Mouse (Mus musculus): ENCODE measurements around the gene Adamts13. TPM values are rescaled to one million over a fixed set of nuclear protein-coding genes. Genes with fewer than 3 reads are reported as not detected.

Gene Adamts13
- polyA plus RNA-seq, 1 experiment from 2014 or later = not detected

DNA sequence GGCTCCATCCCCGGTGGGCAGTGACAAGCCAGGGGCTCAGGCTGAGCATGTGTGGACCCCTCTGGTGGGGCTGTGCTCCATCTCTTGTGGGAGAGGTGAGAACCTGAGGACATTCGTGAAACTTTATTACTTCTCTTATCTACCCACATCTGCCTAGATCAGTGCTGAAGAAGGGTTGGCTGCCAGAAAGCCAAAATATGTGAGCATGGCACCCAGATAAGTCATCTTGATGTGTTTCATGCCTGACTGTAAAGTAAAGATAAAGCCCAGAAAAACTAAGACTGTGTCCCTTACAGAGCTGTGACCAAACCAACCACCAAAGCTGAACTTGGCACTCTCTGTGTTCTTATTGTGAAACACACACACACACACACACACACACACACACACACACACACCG lies 20.7 kb downstream of the Adamts13 start:
- H3K4me1 ChIP-seq = no peaks in the 10 kb centered on the region
- no peak overlapping the region for H3K4me3 ChIP-seq
- no peak overlapping the region for H3K27ac ChIP-seq
- no peaks in the 10 kb centered on the region for H3K27me3 ChIP-seq (ENCODE audit: poor library complexity, severe bottlenecking)
- H3K9me3 ChIP-seq = no peaks in the 10 kb centered on the region
- DNase-seq (ENCODE audit: extremely low spot score, low spot score) = no peak
- WGBS = 82% methylated on average over 3 of the region's 3 CpGs
- H3K36me3 ChIP-seq (replicated peaks) = no peaks in the 10 kb centered on the region

DNA sequence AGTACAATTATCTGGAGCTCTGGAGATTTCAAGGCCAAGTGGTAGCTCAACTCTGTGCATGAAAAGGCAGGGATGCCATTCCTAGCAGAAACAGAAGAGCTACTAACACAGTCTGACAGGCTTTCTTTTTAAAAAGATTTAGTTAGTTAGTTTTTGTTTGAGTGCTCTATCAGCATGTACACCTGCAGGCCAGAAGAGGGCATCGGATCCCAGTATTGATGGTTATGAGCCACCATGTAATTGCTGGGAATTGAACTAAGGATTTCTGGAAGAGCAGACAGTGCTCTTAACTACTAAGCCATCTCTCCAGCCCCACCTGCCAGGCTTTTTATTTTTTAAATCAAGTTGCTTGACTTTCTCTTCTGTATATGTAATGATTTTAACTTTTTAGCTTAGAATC lies 24.3 kb downstream of the Adamts13 start:
- Histone ChIP-seq H3K4me1 (no peaks in the 10 kb centered on the region), H3K27ac (no peak overlapping the region), H3K36me3 (replicated peaks) (no peaks in the 10 kb centered on the region), H3K27me3 (ENCODE audit: poor library complexity, severe bottlenecking) (no peaks in the 10 kb centered on the region), H3K9me3 (no peaks in the 10 kb centered on the region), H3K4me3 (no peak overlapping the region)
- DNase-seq (ENCODE audit: extremely low spot score, low spot score) = no peak
- WGBS = 93% methylated on average over 1 of the region's 1 CpGs

DNA sequence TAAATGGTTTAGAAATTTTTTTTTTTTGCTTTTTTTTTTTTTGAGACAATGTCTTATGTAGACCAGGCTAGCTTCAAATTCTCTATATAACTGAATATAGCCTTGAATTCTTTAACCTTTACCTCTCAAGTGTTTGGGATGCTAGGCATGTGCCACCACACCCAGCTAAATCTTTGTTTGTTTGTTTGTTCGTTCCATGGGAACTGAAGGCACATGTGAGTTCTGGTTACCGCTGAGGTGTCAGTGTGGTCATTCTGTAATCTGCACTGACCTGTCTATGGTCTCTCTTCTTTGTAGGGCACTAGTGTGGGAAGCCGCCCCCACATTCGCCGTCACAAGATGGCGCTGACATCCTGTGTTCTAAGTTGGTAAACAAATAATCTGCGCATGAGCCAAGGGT lies 24.8 kb downstream of the Adamts13 start:
- no peak overlapping the region for H3K27ac ChIP-seq
- WGBS = 92% methylated on average over 7 of the region's 7 CpGs
- no peaks in the 10 kb centered on the region for H3K4me1 ChIP-seq
- no peak for DNase-seq (ENCODE audit: extremely low spot score, low spot score)
- H3K36me3 ChIP-seq (replicated peaks) = no peaks in the 10 kb centered on the region
- H3K9me3 ChIP-seq = no peaks in the 10 kb centered on the region
- no peak overlapping the region for H3K4me3 ChIP-seq
- no peaks in the 10 kb centered on the region for H3K27me3 ChIP-seq (ENCODE audit: poor library complexity, severe bottlenecking)

DNA sequence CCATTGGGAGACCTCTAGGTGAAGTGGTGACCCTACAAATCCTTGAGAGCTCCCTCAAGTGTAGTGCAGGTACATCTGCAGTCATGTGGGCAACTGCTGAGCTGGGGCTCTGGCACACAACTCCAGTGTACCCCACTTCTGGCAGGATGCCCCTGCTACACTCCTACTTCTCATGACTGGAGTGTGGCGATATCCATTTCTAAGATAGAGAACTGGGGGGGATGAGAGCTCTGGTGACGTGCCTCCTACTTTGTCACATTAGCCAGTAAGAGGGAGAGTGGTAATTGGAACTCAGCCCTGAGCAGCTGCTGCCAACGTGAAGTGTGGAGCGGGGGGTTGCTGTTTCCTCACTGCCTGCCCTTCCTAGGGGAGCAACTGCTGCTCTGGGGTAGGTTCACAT lies 33.0 kb downstream of the Adamts13 start:
- H3K4me3 ChIP-seq = no peak overlapping the region
- H3K4me1 ChIP-seq = peaks cover 22% of the 10 kb centered on the region
- WGBS = 80% methylated on average over 4 of the region's 4 CpGs
- no peak overlapping the region for H3K27ac ChIP-seq
- no peaks in the 10 kb centered on the region for H3K9me3 ChIP-seq
- peaks cover under 1% of the 10 kb centered on the region; the same call in 1 of the 2 replicates for H3K36me3 ChIP-seq (replicated peaks)
- DNase-seq (ENCODE audit: extremely low spot score, low spot score) = no peak
- H3K27me3 ChIP-seq (ENCODE audit: poor library complexity, severe bottlenecking) = no peaks in the 10 kb centered on the region

DNA sequence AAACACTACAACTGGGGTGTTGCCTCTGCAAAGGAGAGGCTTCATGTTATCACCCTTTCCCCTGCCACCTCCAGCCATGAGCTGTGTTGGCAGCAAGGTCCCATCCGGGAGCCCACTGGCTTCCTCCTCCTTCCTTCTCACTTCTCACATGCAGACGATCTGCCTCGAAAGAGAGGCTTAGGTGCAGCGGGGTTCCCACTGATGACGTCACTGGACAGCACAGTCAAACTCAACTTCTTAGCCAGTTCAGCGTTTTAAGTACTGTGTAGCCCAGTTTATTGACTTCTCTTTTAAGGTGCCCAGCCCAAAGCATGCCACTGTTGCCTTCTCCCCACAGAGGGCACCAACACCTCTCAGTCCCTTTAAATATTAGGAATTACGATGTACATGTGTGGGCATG lies 34.5 kb downstream of the Adamts13 start:
- no peak for DNase-seq (ENCODE audit: extremely low spot score, low spot score)
- H3K9me3 ChIP-seq = no peaks in the 10 kb centered on the region
- WGBS = 77% methylated on average over 7 of the region's 7 CpGs
- H3K36me3 ChIP-seq (replicated peaks) = peaks cover 8% of the 10 kb centered on the region
- H3K4me1 ChIP-seq = peaks cover 28% of the 10 kb centered on the region
- H3K4me3 ChIP-seq = no peak overlapping the region
- no peaks in the 10 kb centered on the region for H3K27me3 ChIP-seq (ENCODE audit: poor library complexity, severe bottlenecking)
- no peak overlapping the region for H3K27ac ChIP-seq

DNA sequence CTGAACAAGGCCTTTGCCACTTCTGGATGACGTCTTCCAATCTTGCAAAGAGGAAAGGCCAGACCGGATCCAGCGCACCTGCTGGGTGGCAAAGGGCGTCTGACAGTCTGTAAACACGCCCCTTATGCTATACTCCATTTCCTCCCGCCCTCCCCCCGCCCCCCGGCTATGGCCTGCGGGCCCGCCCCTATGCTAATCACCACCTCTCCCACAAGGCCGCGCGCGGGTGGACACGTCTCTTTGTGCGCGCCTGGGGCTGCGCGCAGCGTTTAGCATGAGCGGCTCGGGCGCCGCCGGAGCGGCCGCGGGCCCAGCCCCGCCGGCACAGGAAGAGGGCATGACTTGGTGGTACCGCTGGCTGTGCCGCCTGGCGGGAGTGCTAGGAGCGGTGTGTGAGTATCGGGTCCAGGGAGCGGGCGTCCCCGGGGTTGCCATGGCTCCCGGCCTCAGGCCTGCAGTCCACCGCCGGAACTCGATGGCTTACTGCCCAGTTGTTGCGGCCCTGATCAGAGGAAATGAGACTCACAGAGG lies 36.6 kb downstream of the Adamts13 start, which contains the start of gene Cacfd1:
TSS of gene Cacfd1 (plus strand) at position 213 of the 531 bp plus-strand sequence.
- Histone ChIP-seq H3K4me1 (peaks cover 28% of the 10 kb centered on the region), H3K27ac (peak within 1 kb of the TSS; percentile 94), H3K36me3 (replicated peaks) (peaks cover 24% of the 10 kb centered on the region), H3K27me3 (ENCODE audit: poor library complexity, severe bottlenecking) (no peaks in the 10 kb centered on the region), H3K4me3 (peak within 1 kb of the TSS; percentile 90), H3K9me3 (no peaks in the 10 kb centered on the region)
- WGBS = under 1% methylated on average over 43 of the region's 43 CpGs
- peak; percentile 92 for DNase-seq (ENCODE audit: extremely low spot score, low spot score)

DNA sequence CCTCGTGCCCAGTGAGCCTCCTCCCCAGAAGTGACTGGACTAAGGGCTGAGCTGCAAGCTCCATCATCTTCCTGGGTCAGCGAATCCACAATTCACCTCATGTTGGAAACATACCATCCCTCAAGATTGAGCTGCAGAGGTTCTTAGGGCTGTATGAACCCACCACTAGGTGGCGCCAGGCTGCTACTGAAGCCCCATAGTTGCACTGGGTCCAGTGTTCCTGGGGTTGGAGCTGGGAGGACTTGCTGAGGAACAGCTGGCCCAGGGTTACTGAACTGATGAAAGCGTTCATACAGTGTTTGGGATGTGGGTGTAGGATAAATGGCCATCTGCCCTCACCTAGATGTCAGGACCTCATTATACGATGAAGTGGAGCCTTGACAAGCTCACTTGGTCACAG lies 44.6 kb downstream of the Adamts13 start:
- no peaks in the 10 kb centered on the region for H3K4me1 ChIP-seq
- no peak overlapping the region for H3K4me3 ChIP-seq
- H3K27ac ChIP-seq = no peak overlapping the region
- no peaks in the 10 kb centered on the region for H3K27me3 ChIP-seq (ENCODE audit: poor library complexity, severe bottlenecking)
- H3K9me3 ChIP-seq = no peaks in the 10 kb centered on the region
- peak; percentile 67 for DNase-seq (ENCODE audit: extremely low spot score, low spot score)
- WGBS = 52% methylated on average over 5 of the region's 5 CpGs
- H3K36me3 ChIP-seq (replicated peaks) = peaks cover 79% of the 10 kb centered on the region

DNA sequence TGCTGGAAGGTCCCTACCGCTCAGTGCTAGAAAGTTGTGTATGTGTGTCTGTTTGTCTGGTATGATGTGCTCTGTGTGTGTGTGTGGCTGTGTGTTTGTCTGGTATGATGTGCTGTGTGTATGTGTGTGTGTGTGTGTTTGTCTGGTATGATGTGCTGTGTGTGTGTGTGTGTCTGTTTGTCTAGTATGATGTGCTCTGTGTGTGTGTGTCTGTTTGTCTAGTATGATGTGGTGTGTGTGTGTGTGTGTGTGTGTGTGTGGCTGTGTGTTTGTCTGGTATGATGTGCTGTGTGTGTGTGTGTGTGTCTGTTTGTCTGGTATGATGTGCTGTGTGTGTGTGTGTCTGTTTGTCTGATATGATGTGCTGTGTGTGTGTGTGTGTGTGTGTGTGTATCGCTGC lies 46.3 kb downstream of the Adamts13 start:
- 96% methylated on average over 2 of the region's 2 CpGs for WGBS

DNA sequence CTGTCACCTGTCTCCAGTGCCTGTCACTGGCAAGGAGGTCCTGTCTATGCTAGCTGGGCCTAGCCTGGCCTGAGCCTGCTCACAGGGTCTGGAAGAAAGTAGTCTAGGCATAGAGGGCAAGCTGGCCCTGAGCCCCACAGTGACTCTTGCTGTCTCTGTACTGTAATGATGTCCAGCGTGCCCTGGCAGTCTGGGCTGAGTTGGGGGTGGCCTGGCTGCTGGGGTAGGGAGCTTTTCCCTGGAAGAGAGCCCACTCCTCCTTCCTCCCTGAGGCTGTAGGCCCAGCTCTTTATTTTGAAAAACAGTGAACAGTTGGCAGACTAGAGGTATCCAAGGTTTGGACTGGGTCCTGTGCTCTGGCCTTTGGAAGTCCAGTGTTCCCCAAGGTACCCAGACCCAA lies 47.9 kb downstream of the Adamts13 start:
- Histone ChIP-seq H3K4me3 (no peak overlapping the region; the same call in 1 of the 2 replicates), H3K36me3 (replicated peaks) (peaks cover 50% of the 10 kb centered on the region), H3K9me3 (no peaks in the 10 kb centered on the region), H3K27ac (no peak overlapping the region), H3K27me3 (ENCODE audit: poor library complexity, severe bottlenecking) (no peaks in the 10 kb centered on the region), H3K4me1 (0 out of 2 replicates have a peak, but pooled peaks cover 5% of the 10 kb centered on the region)
- WGBS = 89% methylated on average over 1 of the region's 1 CpGs
- DNase-seq (ENCODE audit: extremely low spot score, low spot score) = no peak

More for the DNA sequence above, 46.3 kb downstream of the Adamts13 start:
- Histone ChIP-seq H3K36me3 (replicated peaks) (peaks cover 65% of the 10 kb centered on the region), H3K27me3 (ENCODE audit: poor library complexity, severe bottlenecking) (no peaks in the 10 kb centered on the region), H3K4me1 (0 out of 2 replicates have a peak, but pooled peaks cover 5% of the 10 kb centered on the region), H3K27ac (no peak overlapping the region), H3K4me3 (no peak overlapping the region), H3K9me3 (no peaks in the 10 kb centered on the region)
- DNase-seq (ENCODE audit: extremely low spot score, low spot score) = no peak

DNA sequence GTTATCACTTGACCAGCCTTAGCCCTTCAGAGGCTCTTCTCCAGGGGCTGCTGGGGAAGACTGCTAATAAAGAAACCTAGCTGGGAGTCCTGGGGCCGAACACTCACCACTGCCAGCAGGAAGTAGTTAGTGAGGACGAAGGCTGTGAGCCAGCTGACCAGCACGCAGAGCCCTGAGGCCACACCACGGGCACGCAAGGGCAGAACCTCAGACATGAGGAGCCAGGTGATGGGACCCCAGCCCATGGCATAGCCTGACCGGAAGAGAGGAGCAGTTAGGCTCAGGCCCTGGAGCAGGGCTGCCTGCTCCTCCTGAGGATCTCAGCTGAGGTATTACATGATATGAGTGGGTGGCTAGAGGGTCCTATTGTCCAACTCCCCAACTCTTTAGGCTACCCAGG lies 49.4 kb downstream of the Adamts13 start:
- WGBS = 78% methylated on average over 6 of the region's 6 CpGs
- peaks cover 34% of the 10 kb centered on the region for H3K36me3 ChIP-seq (replicated peaks)
- H3K4me3 ChIP-seq = no peak overlapping the region
- H3K27ac ChIP-seq = 0 out of 2 replicates have a peak overlapping the region, but pooled peaks have one; percentile 0
- peaks cover 12% of the 10 kb centered on the region for H3K27me3 ChIP-seq (ENCODE audit: poor library complexity, severe bottlenecking)
- no peaks in the 10 kb centered on the region for H3K9me3 ChIP-seq
- peaks cover 16% of the 10 kb centered on the region for H3K4me1 ChIP-seq
- no peak for DNase-seq (ENCODE audit: extremely low spot score, low spot score)

DNA sequence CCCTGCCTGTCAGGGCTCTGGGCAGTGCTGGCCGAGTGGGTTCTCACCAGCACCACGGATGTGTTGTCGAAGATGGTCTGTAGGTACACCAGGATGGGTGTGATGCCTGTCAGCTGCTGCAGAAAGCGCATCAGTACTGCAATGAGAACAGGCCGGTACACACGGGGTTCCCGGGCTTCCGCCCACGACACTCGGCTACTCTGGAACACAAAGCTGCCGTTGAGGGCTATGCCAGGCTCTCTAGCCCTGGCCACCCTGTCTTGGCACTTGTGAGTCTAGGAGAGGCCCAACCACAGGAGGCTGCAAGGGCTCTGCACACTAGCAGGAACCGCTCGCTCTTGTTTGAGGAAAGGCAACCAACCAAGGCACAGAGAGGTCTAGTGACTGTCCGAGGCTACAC lies 50.9 kb downstream of the Adamts13 start:
- Histone ChIP-seq H3K27me3 (ENCODE audit: poor library complexity, severe bottlenecking) (peaks cover 23% of the 10 kb centered on the region), H3K4me1 (peaks cover 24% of the 10 kb centered on the region), H3K9me3 (no peaks in the 10 kb centered on the region), H3K36me3 (replicated peaks) (peaks cover 19% of the 10 kb centered on the region), H3K4me3 (no peak overlapping the region), H3K27ac (no peak overlapping the region)
- no peak for DNase-seq (ENCODE audit: extremely low spot score, low spot score)
- 93% methylated on average over 14 of the region's 14 CpGs for WGBS

DNA sequence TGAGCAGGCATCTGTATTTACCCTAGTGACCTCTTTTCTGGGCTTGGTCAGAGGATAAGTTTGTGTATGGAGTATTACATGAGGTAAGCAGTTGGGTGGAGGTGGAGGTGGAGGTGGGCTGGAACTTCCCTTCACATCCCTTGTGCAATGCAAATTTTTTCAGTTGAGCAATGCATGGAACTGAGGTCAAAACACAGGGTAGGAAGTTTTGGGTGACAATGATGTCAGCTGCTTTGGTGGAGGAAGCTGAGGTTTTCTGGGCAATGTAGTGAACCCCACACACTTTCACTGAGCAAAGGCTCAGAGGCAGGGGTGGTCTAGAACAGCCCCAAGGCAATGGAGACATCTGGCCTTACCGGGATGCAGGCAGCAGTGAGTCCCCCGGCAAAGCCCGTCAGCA lies 52.3 kb downstream of the Adamts13 start:
- Histone ChIP-seq H3K9me3 (no peaks in the 10 kb centered on the region), H3K36me3 (replicated peaks) (peaks cover 5% of the 10 kb centered on the region; the same call in 1 of the 2 replicates), H3K4me1 (peaks cover 24% of the 10 kb centered on the region), H3K27ac (no peak overlapping the region), H3K27me3 (ENCODE audit: poor library complexity, severe bottlenecking) (peaks cover 28% of the 10 kb centered on the region), H3K4me3 (no peak overlapping the region)
- DNase-seq (ENCODE audit: extremely low spot score, low spot score) = no peak
- WGBS = 88% methylated on average over 3 of the region's 3 CpGs

DNA sequence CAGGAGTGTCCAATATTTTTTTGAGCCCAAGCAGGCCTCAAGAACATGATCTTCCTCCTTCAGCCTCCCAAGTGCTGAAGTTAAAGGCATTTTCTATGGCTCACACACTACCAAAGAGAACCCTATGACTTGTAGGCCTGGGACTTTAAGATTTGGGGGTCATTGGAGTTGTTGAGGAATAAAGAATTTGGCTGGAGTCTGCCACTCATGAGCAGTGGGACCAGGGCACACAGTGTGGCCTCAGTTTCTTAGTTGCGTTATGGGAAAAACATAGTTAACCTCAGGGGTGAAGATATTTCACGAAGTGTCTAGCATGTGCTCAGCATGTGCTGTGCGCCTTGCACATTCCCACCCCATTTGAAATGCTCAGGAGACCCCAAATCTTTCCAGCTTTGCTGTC lies 53.1 kb downstream of the Adamts13 start:
- Histone ChIP-seq H3K27ac (no peak overlapping the region), H3K4me3 (no peak overlapping the region), H3K4me1 (peaks cover 24% of the 10 kb centered on the region), H3K36me3 (replicated peaks) (no peaks in the 10 kb centered on the region), H3K9me3 (no peaks in the 10 kb centered on the region), H3K27me3 (ENCODE audit: poor library complexity, severe bottlenecking) (peaks cover 28% of the 10 kb centered on the region)
- 95% methylated on average over 3 of the region's 3 CpGs for WGBS
- DNase-seq (ENCODE audit: extremely low spot score, low spot score) = no peak
